9 mouse cellular contexts compared by ENCODE assay signal in genomic region chr4:149855892-149856807, GRCm38 (mm10).
DNase-seq lines count a peak whose midpoint lies in the region; ATAC-seq and TF ChIP-seq lines count a peak whose summit lies in the region.
"Had no signal": no experiment of that assay in that cellular context is flagged by ENCODE, and none has a peak within 500 bp of the region (broad histone marks: within the 10 kb centered on the region; RNA-seq: fewer than 3 reads in every experiment).

No protein-coding gene starts in this region.

- no peak for ATAC-seq in hindbrain, embryonic 12.5 days (ENCODE audit: low FRiP score)
- no peak for ATAC-seq in hindbrain, embryonic 16.5 days
- ATAC-seq in embryonic facial prominence, embryonic 11.5 days (replicated peaks; ENCODE audit: insufficient number of reproducible peaks, low FRiP score, low TSS enrichment, low read depth) = no peak
- no peak for ATAC-seq in liver, embryonic 13.5 days (ENCODE audit: low read depth)
- no peak; the same call in 1 of the 2 replicates for ATAC-seq in stomach, postnatal 0 days (ENCODE audit: low FRiP score, low TSS enrichment)

- H3K4me3 ChIP-seq in hindbrain, embryonic 12.5 days = no peak overlapping the region
- H3K4me3 ChIP-seq in hindbrain, embryonic 16.5 days (ENCODE audit: low read length) = no peak overlapping the region
- no peak overlapping the region for H3K4me3 ChIP-seq in embryonic facial prominence, embryonic 11.5 days (ENCODE audit: low read depth, low read length)
- no peak overlapping the region for H3K4me3 ChIP-seq in liver, embryonic 13.5 days (replicated peaks)
- H3K4me3 ChIP-seq in stomach, postnatal 0 days (ENCODE audit: low read depth, low read length) = no peak overlapping the region

- H3K9ac ChIP-seq in hindbrain, embryonic 12.5 days = no peak overlapping the region
- no peak overlapping the region for H3K9ac ChIP-seq in hindbrain, embryonic 16.5 days (ENCODE audit: low read depth, low read length)
- no peak overlapping the region for H3K9ac ChIP-seq in embryonic facial prominence, embryonic 11.5 days (replicated peaks; ENCODE audit: low read length)
- H3K9ac ChIP-seq in liver, embryonic 13.5 days = no peak overlapping the region
- no peak overlapping the region for H3K9ac ChIP-seq in stomach, postnatal 0 days (ENCODE audit: low read length)

- H3K9me3 ChIP-seq in hindbrain, embryonic 12.5 days (replicated peaks) = no peaks in the 10 kb centered on the region
- H3K9me3 ChIP-seq in hindbrain, embryonic 16.5 days (ENCODE audit: control insufficient read depth, low read length) = no peaks in the 10 kb centered on the region
- no peaks in the 10 kb centered on the region for H3K9me3 ChIP-seq in embryonic facial prominence, embryonic 11.5 days (replicated peaks; ENCODE audit: control insufficient read depth, low read length)
- no peaks in the 10 kb centered on the region for H3K9me3 ChIP-seq in liver, embryonic 13.5 days (replicated peaks)
- no peaks in the 10 kb centered on the region for H3K9me3 ChIP-seq in stomach, postnatal 0 days (ENCODE audit: control insufficient read depth, low read length)

- H3K27me3 ChIP-seq in hindbrain, embryonic 12.5 days = no peaks in the 10 kb centered on the region
- no peaks in the 10 kb centered on the region for H3K27me3 ChIP-seq in hindbrain, embryonic 16.5 days (replicated peaks; ENCODE audit: control insufficient read depth, insufficient read depth, low read length)
- H3K27me3 ChIP-seq in embryonic facial prominence, embryonic 11.5 days (ENCODE audit: control insufficient read depth, insufficient read depth, low read length) = no peaks in the 10 kb centered on the region
- H3K27me3 ChIP-seq in liver, embryonic 13.5 days = peaks cover 31% of the 10 kb centered on the region
- no peaks in the 10 kb centered on the region for H3K27me3 ChIP-seq in stomach, postnatal 0 days (ENCODE audit: control insufficient read depth, insufficient read depth, low read length)

- DNase-seq in CD4-positive, CD25-positive, alpha-beta regulatory T cell, adult 2 months (ENCODE audit: low read depth, low spot score) = peak; percentile 94
- peak; percentile 57 for DNase-seq in embryonic facial prominence, embryonic 11.5 days (ENCODE audit: low spot score)
- DNase-seq in liver, embryonic 13.5 days = peak; percentile 14
- DNase-seq in stomach, postnatal 0 days (ENCODE audit: low spot score) = no peak
- no peak for DNase-seq in retina, postnatal 1 day
- DNase-seq in yolk sac, embryonic 10.5 days (ENCODE audit: low spot score) = no peak

- no peak overlapping the region for H3K4me2 ChIP-seq in hindbrain, embryonic 12.5 days (replicated peaks)
- no peak overlapping the region for H3K4me2 ChIP-seq in hindbrain, embryonic 16.5 days (ENCODE audit: low read length)
- H3K4me2 ChIP-seq in embryonic facial prominence, embryonic 11.5 days (ENCODE audit: low read depth, low read length) = no peak overlapping the region
- no peak overlapping the region for H3K4me2 ChIP-seq in liver, embryonic 13.5 days
- H3K4me2 ChIP-seq in stomach, postnatal 0 days (replicated peaks; ENCODE audit: low read depth) = no peak overlapping the region

- TF ChIP-seq CTCF in stomach, postnatal 0 days (IDR thresholded peaks at IDR 0.05; ENCODE audit: low read depth) = no peak

- no peaks in the 10 kb centered on the region for H3K36me3 ChIP-seq in hindbrain, embryonic 12.5 days
- no peaks in the 10 kb centered on the region for H3K36me3 ChIP-seq in hindbrain, embryonic 16.5 days (ENCODE audit: control insufficient read depth, insufficient read depth, low read length)
- no peaks in the 10 kb centered on the region for H3K36me3 ChIP-seq in embryonic facial prominence, embryonic 11.5 days (replicated peaks; ENCODE audit: control insufficient read depth, insufficient read depth, low read depth, low read length)
- no peaks in the 10 kb centered on the region for H3K36me3 ChIP-seq in liver, embryonic 13.5 days
- no peaks in the 10 kb centered on the region for H3K36me3 ChIP-seq in stomach, postnatal 0 days (ENCODE audit: control insufficient read depth, insufficient read depth, low read length)

- 68% methylated on average over 19 of the region's 19 CpGs for WGBS in hindbrain, embryonic 12.5 days
- WGBS in hindbrain, embryonic 16.5 days = 67% methylated on average over 19 of the region's 19 CpGs
- 55% methylated on average over 19 of the region's 19 CpGs for WGBS in embryonic facial prominence, embryonic 11.5 days
- 25% methylated on average over 19 of the region's 19 CpGs for WGBS in liver, embryonic 13.5 days (ENCODE audit: insufficient replicate concordance)
- 38% methylated on average over 19 of the region's 19 CpGs for WGBS in stomach, postnatal 0 days

- H3K4me1 ChIP-seq in hindbrain, embryonic 12.5 days = peaks cover 29% of the 10 kb centered on the region
- peaks cover 8% of the 10 kb centered on the region for H3K4me1 ChIP-seq in hindbrain, embryonic 16.5 days (ENCODE audit: control insufficient read depth, insufficient read depth, low read depth, low read length)
- H3K4me1 ChIP-seq in embryonic facial prominence, embryonic 11.5 days (ENCODE audit: control insufficient read depth, insufficient read depth, low read length) = no peaks in the 10 kb centered on the region; the same call in 1 of the 2 replicates
- peaks cover 26% of the 10 kb centered on the region for H3K4me1 ChIP-seq in liver, embryonic 13.5 days (replicated peaks)
- no peaks in the 10 kb centered on the region for H3K4me1 ChIP-seq in stomach, postnatal 0 days (replicated peaks; ENCODE audit: control insufficient read depth, insufficient read depth)

- 0 out of 2 replicates have a peak overlapping the region, but pooled peaks have one; percentile 13 for H3K27ac ChIP-seq in hindbrain, embryonic 12.5 days
- no peak overlapping the region for H3K27ac ChIP-seq in hindbrain, embryonic 16.5 days (ENCODE audit: low read depth, low read length)
- peak overlapping the region; percentile 36 for H3K27ac ChIP-seq in embryonic facial prominence, embryonic 11.5 days (replicated peaks; ENCODE audit: low read depth, low read length)
- H3K27ac ChIP-seq in liver, embryonic 13.5 days = no peak overlapping the region
- H3K27ac ChIP-seq in stomach, postnatal 0 days (replicated peaks) = peak overlapping the region; percentile 71
- H3K27ac ChIP-seq: macrophage had no signal

- no peak for TF ChIP-seq EP300 in stomach, postnatal 0 days (optimal IDR thresholded peaks at IDR 0.05)

Comparison
In these comparisons a context has a peak if more than half of its experiments do, and no peak if none do; other contexts are left out.
1. H3K27ac ChIP-seq: peak in hindbrain, embryonic 12.5 days (single experiment), embryonic facial prominence, embryonic 11.5 days (single experiment) and stomach, postnatal 0 days (single experiment); none in hindbrain, embryonic 16.5 days (single experiment) and liver, embryonic 13.5 days (single experiment).
2. DNase-seq: peak in CD4-positive, CD25-positive, alpha-beta regulatory T cell, adult 2 months (single experiment), embryonic facial prominence, embryonic 11.5 days (single experiment) and liver, embryonic 13.5 days (single experiment); none in stomach, postnatal 0 days (single experiment), retina, postnatal 1 day (single experiment) and yolk sac, embryonic 10.5 days (single experiment).